Mouse (Mus musculus): ENCODE measurements around the gene Tekt2.

Gene Tekt2

DNA sequence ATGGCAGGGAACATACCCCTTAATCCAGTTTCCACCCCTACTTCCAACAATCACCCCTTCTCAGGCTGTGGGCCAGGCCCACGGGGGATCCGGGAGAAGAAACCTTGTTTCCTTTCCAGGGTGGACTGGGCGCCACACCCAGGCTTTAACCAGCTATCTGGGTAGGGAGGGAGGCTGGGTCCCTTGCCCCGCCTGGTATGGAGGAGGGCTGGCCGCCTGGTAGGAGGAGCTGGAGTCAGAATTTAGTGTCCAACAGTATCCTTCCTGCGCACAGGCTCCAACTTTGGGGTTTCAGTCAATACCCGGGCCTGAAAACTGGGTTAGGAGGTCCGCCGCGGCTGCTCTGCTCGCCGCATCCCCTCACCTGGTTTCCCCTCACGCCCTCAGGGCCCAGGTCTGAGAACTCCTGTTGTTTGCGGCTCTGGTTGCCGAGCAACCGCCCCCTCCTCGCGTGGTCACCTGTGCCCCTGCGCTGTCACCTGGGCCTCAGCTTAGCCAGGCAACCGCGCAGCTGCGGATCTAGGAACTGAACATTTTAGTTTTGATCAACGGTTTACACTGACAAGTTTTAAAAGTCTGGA is at the start of gene Tekt2:
TSS of gene Tekt2 (minus strand) at position 408 of the 581 bp plus-strand sequence.
- no peak for DNase-seq

DNA sequence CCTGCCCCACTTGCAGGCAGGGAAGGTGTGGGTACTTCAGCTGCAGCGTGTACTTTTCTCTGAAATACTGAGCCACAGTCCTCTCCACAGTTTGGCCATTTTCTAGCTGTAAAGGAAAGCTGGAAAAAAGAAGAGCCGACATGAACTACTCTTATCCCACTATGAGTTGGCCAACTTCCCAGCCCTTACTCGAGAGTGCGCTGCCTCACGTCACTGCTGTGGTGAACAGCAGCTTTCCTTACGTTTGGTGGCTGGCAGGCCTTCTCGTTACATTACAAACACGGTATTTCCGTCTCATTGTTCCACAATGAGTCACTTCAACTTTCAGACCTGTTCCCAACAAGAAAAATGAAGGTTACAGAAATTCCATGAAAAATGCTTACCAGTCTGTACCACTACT is 46.0 kb upstream of the Tekt2 start:
- no peak for DNase-seq

DNA sequence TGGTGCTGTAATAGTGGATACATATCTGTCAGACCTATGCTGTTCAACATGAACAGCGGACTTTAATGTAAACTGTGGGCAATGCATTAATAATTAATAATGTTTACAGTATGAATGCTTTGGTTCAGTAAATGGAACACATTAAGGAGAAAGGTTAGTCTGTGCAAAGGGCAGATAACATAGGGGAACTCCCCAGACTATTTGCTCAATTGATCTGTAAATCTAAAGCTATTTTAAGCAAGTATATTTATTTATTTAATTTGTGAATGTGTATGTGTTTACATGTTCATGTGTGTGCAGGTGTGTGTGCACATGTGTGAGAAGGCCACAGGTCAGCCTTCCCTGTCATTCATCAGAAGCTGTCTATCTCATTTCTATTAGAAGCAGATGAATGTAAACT is 34.6 kb upstream of the Tekt2 start:
- DNase-seq, result no peak

DNA sequence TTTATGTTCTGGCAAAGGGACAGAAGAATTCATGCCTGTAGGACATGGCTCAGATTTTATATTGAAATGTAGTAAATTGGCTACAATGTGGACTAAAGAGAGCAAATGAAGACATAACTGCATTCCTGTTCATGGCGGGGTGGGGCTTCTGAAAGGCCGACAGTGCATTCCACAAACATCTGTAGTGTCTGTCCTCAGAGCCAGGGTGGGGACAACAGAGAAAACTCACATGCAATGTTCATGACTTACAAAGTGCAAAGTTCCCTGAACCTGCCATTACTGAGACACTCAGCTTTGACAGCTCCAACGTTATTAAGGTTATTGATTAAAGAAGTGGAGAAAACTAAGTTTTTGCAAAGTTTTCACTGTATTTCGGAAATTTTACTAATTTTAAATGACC is 18.0 kb upstream of the Tekt2 start:
- no peak for DNase-seq

DNA sequence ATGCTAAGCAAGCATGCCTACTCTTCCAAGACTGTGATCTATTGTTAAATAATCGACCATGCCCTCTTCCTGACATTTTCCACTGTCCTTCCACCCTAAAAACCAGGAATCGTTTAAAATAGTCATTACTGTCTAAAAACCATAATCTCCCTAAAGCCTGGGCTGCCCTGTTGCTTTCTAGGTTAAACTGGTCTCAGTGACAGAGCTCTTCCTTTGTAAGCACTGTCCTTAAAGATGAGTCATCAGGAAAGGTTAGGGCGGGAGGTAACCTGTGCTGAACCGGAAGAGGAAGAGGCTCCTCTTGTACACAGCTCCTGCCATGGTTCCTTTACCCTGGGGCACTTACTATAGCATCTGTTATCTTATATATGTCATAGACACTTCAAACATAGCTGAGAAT is 14.0 kb upstream of the Tekt2 start:
- DNase-seq, result no peak

DNA sequence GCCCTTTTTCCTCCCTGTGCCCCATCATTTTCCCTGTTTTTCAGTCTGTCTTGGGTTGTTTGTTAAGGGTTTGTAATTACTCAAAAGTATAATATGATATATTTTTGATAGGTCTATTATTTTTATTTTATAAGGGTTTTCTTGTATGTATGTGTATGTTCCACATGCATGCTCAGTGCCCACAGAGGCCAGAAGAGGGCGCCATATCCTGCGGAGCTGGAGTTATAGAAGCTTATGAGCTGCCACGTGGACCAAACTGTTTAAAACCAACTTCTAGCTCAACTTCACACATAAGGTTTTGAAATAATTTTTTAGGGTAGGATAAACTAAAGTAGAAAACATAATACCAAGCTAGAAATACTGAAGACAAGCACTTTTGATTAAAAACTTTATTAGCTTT is 6.9 kb upstream of the Tekt2 start:
- peak in 1 of 2 experiments; percentile 19 for DNase-seq

DNA sequence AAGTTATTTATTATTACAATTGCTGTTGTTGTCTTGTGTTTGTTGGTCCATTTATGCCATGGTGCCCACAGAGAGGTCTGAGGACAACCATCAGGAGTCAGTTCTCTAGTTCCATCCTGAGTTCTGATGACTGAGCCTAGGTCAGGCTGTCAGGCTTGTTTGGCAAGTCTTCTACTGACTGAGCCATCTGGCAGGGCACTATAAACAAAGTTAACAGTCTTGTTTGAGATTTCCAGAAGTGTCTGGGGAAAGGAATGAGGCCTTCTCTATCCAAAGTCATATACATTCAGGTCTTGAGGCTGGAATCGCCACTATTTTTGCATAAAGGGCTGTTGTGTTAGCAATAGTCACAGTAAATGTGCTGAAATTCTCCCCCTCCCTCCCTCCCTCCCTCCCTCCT is 6.3 kb upstream of the Tekt2 start:
- no peak for DNase-seq

DNA sequence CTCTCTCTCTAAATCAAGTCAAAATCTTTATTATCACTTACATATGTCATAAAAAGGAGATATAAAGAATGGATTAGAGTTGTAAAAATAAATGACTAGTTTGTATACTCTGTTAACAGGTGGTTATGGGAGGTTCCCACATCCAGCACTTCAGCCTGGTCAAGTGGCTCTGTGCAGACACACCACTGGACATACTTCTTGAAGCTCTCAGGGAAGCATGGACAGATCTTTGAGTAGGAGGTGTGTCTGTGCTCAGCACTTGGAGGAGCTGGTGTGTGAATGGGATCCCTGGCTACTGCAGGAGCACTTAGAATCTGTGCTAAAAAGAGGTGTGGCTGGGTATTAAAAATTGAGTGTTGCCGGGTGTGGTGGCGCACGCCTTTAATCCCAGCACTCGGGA is 4.8 kb upstream of the Tekt2 start:
- no peak for DNase-seq

DNA sequence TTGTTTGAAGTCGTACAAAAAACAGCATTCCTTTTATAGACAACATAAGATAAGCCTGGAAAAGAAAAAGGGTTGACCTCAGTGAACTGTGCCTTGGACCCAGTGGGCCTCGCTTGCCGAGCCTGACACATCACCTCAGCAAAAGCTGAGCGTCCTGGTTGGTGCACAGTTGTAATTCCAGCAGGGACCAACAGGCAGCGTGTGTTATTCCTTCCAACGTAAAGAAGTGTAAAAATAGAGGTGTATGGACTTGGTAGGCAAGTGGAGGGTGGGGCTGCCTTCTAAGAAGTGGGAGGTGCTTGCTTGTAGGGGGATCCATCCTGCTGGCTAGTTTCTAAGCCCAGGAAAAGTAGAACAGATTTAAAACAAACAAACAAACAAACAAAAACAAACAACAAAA is 548 bp upstream of the Tekt2 start:
- no peak for DNase-seq

DNA sequence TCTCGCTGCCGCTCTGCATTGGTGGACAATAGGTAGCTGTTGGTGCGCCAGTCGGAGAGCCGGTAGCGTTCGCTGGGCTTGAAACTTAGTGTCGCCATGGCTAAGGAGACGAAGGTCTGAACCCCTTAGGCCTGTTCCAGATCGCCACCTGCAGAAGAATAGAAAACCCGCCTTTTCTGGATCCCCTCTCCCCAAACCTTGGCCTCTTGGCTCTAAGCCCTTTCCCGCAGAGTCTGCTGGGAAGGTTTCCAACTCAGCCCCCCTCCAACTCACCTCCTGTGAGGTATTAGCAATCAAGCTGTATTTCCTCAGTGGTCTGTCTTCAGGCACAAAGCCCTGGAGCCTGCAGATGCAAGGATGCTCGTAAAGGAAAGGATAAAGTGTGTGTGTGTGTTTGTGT is 627 bp downstream of the Tekt2 start:
- DNase-seq, result no peak

DNA sequence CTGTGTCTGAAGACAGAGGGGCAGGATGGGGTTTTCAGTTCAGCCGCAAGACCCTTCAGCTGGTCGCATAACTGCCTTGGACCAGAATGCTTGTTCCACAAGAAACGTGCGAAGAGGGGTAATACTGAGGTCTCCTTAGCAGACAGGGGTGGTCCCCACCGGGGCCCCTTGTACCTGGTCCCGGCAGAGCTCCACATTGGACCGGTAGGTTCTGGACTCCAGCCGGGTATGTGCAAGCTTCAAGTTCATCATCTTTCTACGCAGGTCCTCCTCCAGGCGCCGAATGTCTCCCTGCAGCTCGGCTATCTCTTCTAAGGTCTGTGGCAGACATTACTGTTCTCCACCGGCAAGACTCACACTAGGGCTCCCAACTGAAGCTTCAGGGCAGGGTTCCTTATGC is 2.8 kb downstream of the Tekt2 start:
- no peak for DNase-seq

DNA sequence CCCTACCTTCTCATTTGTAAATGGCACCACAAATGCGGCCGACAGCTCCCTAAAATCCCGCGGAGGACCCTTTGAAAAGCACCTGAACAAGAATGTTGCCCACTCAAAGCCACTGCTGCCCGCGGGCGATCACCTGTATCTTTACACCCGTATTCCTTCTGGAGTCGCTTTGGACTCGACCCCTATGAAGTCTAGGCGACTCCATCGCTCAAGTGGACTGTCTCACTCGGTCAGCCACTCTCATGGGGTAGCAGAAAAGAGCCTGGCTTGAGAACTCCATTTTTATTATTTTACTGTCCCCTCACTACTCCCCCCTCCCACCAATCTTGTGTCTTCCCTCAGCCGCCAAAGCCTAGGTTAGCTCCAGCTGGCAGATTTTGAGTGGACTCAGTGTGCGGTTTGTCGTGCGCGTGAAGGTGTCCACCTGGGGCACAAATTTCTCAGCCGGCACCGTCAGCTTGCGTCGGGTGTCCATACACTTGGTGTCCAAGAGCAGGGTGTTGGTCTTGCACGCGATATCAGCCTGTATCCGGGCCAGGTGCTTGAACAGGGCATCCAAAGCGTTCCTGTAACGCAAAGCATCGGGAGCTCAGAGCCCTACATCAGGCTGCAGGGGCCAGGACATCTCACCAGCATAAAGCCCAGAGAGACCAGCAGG is 3.5 kb downstream of the Tekt2 start:
- peak in 1 of 2 experiments; percentile 33 for DNase-seq

DNA sequence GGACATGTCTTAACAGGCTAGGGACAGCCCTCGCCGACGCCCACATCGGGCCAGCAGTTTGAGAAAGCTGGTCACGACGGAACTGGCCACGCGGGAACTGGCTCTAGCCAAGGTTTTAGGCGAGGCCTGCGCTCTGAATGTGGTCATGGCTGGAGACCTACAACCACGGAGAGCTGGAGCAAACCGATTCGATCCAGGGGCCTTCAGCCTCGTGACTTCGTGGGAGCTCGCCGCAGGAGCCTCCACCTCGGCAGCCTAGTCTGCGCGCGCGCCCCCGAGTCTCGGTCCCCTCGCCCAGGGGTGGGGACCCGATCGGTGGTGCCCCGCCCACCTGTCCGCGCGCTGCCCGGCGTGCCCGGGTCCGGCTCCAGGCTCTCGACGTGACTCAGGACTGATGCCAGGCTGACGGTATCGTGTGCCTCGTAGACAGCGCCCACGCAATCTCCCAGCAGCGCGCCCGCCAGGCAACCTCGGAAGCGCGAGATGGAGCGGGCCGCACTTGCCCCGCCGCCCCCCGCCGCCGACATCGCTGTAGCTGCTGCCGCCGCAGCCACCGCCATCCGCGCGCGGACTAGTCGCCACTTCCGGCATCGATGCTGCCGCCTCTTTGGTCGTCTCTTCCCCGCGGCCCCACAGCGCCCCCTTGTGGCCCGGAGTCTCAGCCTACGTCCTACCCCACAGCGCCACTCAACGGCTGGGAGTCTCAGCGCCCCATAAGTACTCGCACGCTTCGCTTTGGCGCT is 4.2 kb downstream of the Tekt2 start, which contains the start of gene Adprhl2:
TSS of gene Adprhl2 (minus strand) at position 593 of the 743 bp plus-strand sequence.
- DNase-seq, result peak; percentile 97 to 99

DNA sequence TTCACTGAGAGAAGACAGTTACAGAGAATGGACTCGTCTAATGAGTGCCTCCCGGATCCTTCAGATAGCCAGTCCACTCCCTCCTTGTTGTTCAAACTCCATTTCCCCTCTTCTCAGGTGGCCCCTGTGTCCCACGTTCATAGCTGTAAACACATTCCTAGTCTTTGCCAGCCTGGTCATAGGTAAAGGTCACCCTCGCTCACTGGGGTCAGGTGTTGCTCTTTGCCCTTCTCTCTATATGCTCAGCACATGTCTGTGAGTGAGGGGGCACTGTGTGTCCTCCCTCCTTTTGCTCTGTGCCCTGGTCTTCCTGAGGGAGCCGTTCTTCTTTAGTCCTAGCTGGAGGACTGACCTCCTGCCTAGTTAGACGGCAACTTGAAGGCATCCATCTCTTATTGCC is 5.7 kb downstream of the Tekt2 start:
- no peak for DNase-seq

DNA sequence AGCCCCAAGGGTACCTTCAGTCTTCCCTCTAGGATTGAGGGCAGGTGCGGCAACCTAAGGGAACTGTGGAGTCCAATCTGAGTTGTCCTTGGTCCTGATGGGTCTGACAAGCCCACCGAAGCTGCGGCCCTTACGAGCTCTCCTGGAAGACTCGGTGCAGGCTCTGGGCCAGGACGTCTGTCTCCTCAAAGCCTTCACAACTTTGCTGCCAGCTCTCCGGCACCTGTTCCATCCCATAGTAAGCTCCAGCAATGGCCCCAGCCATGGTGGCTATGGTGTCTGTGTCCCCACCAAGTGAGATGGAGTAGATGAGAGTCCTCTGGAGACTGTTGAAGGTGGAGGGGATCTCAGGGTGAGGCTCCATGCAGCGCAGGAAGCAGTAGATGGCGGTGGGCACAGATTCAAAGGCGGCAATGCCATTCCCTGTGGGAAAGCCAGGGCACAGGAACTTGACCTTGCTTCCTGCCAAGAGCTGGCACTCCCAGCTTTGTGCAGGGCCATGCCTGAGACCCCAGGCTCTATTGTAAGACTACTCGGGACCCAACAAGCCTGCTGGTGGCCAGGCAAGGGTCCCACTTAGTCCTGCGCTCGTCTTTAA is 8.9 kb downstream of the Tekt2 start:
- no peak for DNase-seq

DNA sequence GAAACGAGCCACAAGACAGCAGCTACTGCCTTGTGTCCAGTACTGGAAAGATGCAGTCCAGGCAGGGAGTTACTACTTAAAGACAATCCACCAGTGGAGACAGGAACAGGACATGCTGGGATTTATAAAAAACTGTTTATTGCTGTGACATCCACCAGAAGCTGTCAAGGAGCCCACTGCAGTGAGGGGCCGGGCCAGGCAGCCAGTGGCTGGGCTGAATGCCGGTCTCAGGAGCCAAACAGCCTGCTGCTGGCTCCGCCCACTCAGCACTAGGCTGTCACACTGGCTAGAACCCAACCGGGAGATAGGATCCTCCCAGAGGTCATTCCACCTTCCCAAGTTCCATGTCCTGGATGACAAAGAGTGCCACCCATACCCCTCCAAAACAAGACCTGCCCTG is 9.6 kb downstream of the Tekt2 start:
- DNase-seq, result no peak

DNA sequence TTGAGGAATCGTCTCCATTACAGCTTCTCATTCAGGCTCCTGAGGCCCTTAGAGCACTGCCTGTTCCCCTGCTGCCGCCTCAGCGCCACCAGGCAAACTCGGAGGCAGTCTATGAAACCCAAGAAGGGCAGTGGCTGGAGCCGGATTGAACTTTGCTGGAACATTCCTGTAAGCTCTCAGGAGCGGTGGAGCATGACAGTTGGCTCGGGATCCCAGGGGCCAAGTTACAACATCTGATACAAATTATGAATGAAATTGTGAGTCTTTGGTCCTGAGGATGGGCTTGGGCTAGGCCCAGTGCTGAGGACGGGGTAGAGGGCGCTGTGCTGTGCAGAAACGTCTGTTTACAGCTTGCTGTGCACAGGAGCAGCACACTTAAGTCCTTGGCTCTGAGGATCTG is 11.1 kb downstream of the Tekt2 start:
- no peak for DNase-seq

DNA sequence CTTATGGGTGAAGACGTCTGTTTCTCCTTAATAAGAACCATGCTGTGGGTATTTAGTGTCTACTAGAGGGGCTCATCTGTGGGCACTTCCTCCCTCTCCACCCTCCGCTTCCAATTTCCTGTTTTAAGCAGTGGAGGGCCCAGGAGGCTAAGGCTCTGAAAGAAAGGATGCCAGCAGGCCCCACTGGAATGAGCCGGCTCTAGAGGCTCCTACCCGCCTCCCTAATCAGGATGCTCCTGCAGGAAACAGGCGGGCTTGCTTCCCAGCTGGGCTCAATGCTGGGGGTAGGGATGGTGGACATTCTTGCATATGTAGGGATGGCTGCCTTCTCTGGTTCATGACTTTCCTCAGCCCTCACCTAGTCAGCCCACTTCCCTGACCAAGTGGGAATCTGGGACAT is 12.3 kb downstream of the Tekt2 start:
- no peak for DNase-seq

DNA sequence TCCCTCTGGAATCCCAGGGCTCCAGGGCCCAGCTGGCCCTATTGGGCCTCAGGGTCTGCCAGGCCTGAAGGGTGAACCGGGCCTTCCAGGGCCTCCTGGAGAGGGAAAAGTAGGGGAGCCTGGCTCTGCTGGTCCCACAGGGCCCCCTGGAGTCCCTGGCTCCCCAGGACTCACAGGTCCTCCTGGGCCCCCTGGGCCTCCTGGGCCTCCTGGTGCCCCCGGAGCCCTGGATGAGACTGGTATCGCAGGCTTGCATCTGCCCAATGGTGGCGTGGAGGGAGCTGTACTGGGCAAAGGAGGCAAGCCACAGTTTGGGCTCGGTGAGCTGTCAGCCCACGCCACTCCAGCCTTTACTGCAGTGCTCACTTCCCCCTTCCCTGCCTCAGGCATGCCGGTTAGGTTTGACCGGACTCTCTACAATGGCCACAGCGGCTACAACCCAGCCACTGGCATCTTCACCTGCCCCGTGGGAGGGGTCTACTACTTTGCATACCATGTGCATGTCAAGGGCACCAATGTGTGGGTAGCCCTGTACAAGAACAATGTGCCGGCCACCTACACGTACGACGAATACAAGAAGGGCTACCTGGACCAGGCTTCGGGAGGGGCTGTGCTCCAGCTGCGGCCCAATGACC is 13.8 kb downstream of the Tekt2 start:
- no peak for DNase-seq

DNA sequence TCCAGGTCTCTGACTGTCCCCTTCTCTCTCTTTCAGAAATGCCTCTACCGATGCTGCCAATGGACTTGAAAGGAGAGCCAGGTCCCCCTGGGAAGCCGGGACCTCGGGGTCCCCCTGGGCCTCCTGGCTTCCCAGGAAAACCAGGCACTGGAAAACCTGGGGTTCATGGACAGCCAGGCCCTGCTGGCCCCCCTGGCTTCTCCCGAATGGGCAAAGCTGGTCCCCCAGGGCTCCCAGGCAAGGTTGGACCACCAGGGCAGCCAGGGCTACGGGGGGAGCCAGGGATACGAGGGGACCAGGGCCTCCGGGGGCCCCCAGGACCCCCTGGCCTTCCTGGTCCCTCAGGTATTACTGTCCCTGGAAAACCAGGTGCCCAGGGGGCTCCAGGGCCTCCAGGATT is 15.1 kb downstream of the Tekt2 start:
- DNase-seq, result no peak

DNA sequence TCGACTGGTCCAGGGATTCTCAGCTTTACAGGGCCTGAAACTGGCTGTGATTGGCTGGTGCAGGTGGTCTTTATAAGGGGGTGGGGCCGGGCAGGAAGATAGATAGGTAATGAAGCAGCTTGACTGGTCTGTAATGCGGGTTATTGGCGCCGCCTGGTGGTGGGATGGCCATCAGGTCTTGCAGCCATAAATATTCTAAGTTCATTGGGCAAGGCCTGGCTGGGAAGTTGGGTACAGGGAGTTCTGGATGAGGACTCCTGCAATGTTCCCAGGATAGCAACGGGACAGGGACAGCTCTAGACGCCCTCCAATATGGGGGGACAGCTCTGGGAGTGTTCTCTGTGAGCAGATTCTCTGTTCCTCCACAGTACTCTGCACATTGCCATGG is 15.6 kb downstream of the Tekt2 start:
- DNase-seq, result peak; percentile 78 to 82

DNA sequence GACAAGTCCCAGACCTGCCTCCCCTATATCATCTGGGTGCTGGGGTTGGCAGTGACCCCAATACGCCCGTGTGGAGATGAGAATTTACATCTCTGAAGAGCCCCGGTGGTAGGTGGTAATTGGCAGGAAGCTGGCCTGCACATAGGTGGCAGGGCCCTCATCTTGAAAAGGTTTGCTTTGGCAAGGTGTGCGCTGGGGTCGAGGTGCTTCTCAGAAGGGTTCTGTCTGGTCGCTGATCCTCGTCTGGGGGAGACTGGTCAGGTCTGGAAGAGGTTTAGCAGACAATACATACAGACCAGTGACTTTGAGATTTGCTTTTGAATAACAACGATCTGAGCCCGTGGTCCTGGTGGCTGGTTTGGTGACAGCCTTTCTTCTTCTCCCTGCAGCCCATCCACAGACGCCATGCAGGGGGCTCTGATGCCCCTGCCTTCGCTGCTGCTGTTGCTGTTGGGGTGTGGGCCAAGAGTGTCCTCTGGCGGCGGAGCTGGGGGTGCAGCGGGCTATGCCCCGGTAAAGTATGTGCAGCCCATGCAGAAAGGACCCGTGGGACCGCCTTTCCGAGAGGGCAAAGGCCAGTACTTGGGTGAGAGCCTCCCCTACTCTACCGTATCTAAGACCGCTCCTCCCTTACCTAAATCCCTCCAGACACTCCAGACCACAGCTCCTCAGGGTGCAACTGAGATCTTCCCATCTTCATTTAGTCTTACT is 16.1 kb downstream of the Tekt2 start:
- DNase-seq, result peak; percentile 35 to 45

DNA sequence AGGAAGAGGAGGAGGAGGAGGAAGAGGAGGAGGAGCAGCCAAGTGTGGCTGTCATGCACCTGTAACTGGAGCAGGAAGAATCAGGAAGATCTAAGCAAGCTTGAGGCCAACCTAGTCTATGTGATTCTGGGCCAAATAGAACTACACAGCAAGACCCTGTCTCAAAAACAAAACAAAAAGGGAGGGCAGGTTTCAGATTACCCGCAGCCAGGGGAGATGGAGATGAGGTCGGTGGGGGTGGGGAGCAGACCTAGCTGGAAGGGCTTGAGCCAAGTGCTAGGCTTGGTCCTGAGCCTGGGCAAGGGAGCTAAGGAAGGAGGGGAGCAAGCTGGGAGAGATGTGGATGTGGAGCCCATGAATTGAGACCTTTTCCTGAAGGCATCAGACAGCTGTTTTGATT is 18.7 kb downstream of the Tekt2 start:
- no peak for DNase-seq
